Mouse (Mus musculus) forebrain, embryonic 14.5 days (tissue): ENCODE measurements around the gene Gm10309. TPM values are rescaled to one million over a fixed set of nuclear protein-coding genes. Genes with fewer than 3 reads are reported as not detected.
A peak's percentile ranks its signal among the peaks of the same experiment; 100 is the strongest.

Experiments used
- ATAC-seq: fragments of 200-750 bp; cut with Nextera tagmentation; 2 replicates; pipeline ENCODE4 v1.8.0; 2017; ENCODE audit warnings: mild to moderate bottlenecking, moderate library complexity
- DNase-seq: peaks from one replicate; pipeline ENCODE4 v3.0.0-alpha.2; 2015; ENCODE audit warnings: low spot score
- H3K27ac ChIP-seq: fragments of 300-500 bp; sonication (generic); 2 replicates; pipeline ENCODE4 v1.5.1; 2014; ENCODE audit warnings: low read depth, mild to moderate bottlenecking, control low read depth, low read length, moderate library complexity
- H3K27me3 ChIP-seq: fragments of 300-500 bp; sonication (generic); replicated peaks from 2 replicates; pipeline ENCODE4 v1.6.1; 2014; ENCODE audit warnings: low read length, control low read depth, mixed read lengths; ENCODE audit not compliant: control insufficient read depth, insufficient read depth
- H3K36me3 ChIP-seq: fragments of 300-500 bp; sonication (generic); 2 replicates; pipeline ENCODE4 v1.6.1; 2014; ENCODE audit warnings: low read length, control low read depth; ENCODE audit not compliant: control insufficient read depth, insufficient read depth
- H3K4me1 ChIP-seq: fragments of 300-500 bp; sonication (generic); 2 replicates; pipeline ENCODE4 v1.6.1; 2014; ENCODE audit warnings: antibody characterized with exemption, low read length, control low read depth; ENCODE audit not compliant: control insufficient read depth, insufficient read depth
- H3K4me2 ChIP-seq: fragments of 300-500 bp; sonication (generic); 2 replicates; pipeline ENCODE4 v1.6.1; 2014; ENCODE audit warnings: mild to moderate bottlenecking, control low read depth, low read length
- H3K4me3 ChIP-seq: fragments of 300-500 bp; sonication (generic); 2 replicates; pipeline ENCODE4 v1.5.1; 2014; ENCODE audit warnings: low read depth, low read length, control low read depth
- H3K9ac ChIP-seq: fragments of 300-500 bp; sonication (generic); 2 replicates; pipeline ENCODE4 v1.6.1; 2014; ENCODE audit warnings: mild to moderate bottlenecking, low read length, control low read depth, moderate library complexity
- H3K9me3 ChIP-seq: fragments of 300-500 bp; sonication (generic); replicated peaks from 2 replicates; pipeline ENCODE4 v1.6.1; 2016; ENCODE audit warnings: low read length, control low read depth, mixed read lengths; ENCODE audit not compliant: control insufficient read depth
- WGBS: fragments of 180-500 bp; shearing (Covaris S2); extraction: QIAGEN DNeasy Blood & Tissue Kit; methylation state at CpG from one replicate; pipeline ENCODE4 v1.1.7; 2014; 5-methylcytosine and 5-hydroxymethylcytosine counted together
- polyA plus RNA-seq: library from polyadenylated mRNA; unstranded; fragments of >200 nt; fragmentation: Nextera tagmentation; extraction: Ambion mirVana; gene quantifications from 2 replicates; pipeline ENCODE4 v1.2.1, GENCODE M21; 2014

Gene Gm10309
- polyA plus RNA-seq, 1 experiment from 2014 or later, result not detected

DNA sequence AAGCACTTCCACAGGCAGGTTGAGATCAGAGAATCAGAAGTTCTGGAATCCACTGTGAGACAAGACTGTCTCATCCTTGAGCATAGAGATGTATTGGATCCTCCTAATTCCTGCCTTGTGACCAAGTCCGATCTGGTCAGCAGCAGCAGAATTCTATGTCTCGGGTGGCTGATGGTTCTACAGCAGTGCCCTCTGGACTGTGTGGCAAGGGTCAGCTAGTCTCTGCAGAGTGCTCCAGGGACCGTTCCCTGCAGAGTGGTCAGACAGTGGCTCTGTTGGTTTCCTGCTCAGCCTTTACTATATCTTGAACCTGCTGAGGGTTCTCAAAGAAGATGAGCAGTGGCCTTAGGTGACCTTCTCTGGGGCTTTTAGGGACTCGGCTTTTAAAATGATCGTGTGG lies 17.6 kb upstream of the Gm10309 start:
- H3K4me3 ChIP-seq, result no peak overlapping the region
- H3K27ac ChIP-seq, result no peak overlapping the region
- H3K9ac ChIP-seq, result no peak overlapping the region
- no peaks in the 10 kb centered on the region for H3K27me3 ChIP-seq
- H3K4me2 ChIP-seq, result no peak overlapping the region
- ATAC-seq (no peak), DNase-seq (no peak)
- no peaks in the 10 kb centered on the region for H3K36me3 ChIP-seq
- WGBS, result 91% methylated on average over 5 of the region's 5 CpGs
- H3K9me3 ChIP-seq, result no peaks in the 10 kb centered on the region
- H3K4me1 ChIP-seq, result no peaks in the 10 kb centered on the region

DNA sequence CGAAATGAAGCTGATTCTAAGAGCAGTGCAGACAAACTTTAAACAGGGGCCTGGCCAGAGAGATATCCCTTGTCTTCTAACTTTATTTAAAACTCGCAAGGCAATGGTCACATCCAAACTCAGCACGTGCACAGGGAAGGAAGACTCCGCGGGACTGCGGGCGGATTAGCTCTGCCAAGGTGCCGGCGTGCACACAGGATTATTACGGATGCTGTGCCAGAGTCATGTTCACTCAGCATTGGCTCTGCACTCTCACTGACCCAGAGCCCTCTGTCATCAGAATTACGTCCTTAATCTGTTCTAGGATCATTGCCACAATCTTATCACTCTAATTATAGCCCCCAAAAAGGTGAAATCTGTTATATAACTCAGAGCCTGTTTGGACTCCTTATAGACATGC lies 16.2 kb upstream of the Gm10309 start:
- Histone ChIP-seq H3K9ac (no peak overlapping the region), H3K4me2 (no peak overlapping the region), H3K9me3 (no peaks in the 10 kb centered on the region), H3K4me1 (no peaks in the 10 kb centered on the region), H3K27me3 (no peaks in the 10 kb centered on the region), H3K4me3 (no peak overlapping the region), H3K27ac (no peak overlapping the region), H3K36me3 (no peaks in the 10 kb centered on the region)
- 93% methylated on average over 11 of the region's 11 CpGs for WGBS
- ATAC-seq (no peak), DNase-seq (no peak)

GRCm38 (mm10) chr17:86518604-86519003 lies 13.6 kb upstream of the Gm10309 start:
- Histone ChIP-seq H3K27me3 (no peaks in the 10 kb centered on the region), H3K4me3 (no peak overlapping the region), H3K9ac (no peak overlapping the region), H3K36me3 (no peaks in the 10 kb centered on the region), H3K27ac (no peak overlapping the region), H3K4me2 (no peak overlapping the region), H3K4me1 (no peaks in the 10 kb centered on the region), H3K9me3 (no peaks in the 10 kb centered on the region)
- 87% methylated on average over 7 of the region's 7 CpGs for WGBS
- DNase-seq (no peak), ATAC-seq (no peak)

DNA sequence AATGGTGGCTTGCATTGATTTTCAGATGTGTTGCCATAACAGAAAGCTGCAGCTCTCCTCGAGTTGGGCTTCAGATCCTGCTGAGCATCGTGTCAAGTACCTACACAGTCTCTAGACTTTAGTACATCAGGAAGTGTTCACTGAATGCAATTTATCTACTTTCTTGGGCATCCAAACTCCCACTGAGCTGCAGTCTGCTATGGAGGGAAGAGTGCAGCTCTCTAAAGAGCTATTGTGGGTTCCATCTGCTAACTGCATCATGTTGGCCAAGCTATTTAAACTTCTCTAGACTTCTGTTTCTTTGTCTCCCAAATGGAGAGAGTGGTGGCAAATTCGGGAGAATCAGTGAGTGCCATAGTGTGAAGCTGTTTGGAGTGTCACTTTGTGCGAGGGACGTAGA lies 11.6 kb upstream of the Gm10309 start:
- no peak for ATAC-seq

GRCm38 (mm10) chr17:86514974-86515620 lies 10.1 kb upstream of the Gm10309 start:
- Histone ChIP-seq H3K27me3 (no peaks in the 10 kb centered on the region), H3K27ac (no peak overlapping the region), H3K9ac (no peak overlapping the region), H3K4me1 (no peaks in the 10 kb centered on the region), H3K9me3 (no peaks in the 10 kb centered on the region), H3K36me3 (no peaks in the 10 kb centered on the region), H3K4me3 (no peak overlapping the region), H3K4me2 (no peak overlapping the region)
- WGBS, result 86% methylated on average over 13 of the region's 13 CpGs
- DNase-seq (no peak), ATAC-seq (no peak)

More for the DNA sequence above, 11.6 kb upstream of the Gm10309 start:
- H3K36me3 ChIP-seq, result no peaks in the 10 kb centered on the region
- no peak overlapping the region for H3K4me2 ChIP-seq
- H3K27ac ChIP-seq, result no peak overlapping the region
- no peak for DNase-seq
- no peaks in the 10 kb centered on the region for H3K4me1 ChIP-seq
- no peak overlapping the region for H3K9ac ChIP-seq
- H3K9me3 ChIP-seq, result no peaks in the 10 kb centered on the region
- no peak overlapping the region for H3K4me3 ChIP-seq
- WGBS, result 81% methylated on average over 5 of the region's 5 CpGs
- no peaks in the 10 kb centered on the region for H3K27me3 ChIP-seq

DNA sequence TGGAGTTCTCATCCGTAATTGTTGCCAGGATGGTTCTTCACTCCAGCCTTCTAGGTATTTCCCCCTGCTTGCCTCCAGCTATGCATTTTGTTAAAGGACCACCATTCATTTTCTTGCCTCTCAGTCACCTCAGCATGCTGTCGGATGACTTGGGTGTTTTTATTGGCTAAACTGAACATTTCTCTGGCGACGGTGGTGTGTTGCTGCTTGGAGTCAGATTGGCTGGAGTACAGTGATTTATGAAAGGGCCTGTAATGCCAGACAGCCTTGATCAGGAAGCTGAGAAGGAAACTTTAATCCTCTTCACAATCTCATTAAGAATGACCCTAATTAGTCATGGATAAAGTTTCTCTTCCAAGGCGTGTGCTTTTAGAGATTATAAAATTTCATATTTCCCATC lies 4.8 kb upstream of the Gm10309 start:
- DNase-seq, result no peak
- WGBS, result 83% methylated on average over 5 of the region's 5 CpGs
- H3K9me3 ChIP-seq, result no peaks in the 10 kb centered on the region

GRCm38 (mm10) chr17:86508212-86508490 lies 3.1 kb upstream of the Gm10309 start:
- Histone ChIP-seq H3K9ac (no peak overlapping the region), H3K36me3 (no peaks in the 10 kb centered on the region), H3K9me3 (no peaks in the 10 kb centered on the region), H3K27me3 (no peaks in the 10 kb centered on the region), H3K4me3 (no peak overlapping the region), H3K27ac (no peak overlapping the region), H3K4me1 (no peaks in the 10 kb centered on the region), H3K4me2 (no peak overlapping the region)
- DNase-seq (no peak), ATAC-seq (no peak)
- WGBS, result 90% methylated on average over 3 of the region's 3 CpGs

More for the DNA sequence above, 4.8 kb upstream of the Gm10309 start:
- Histone ChIP-seq H3K4me1 (no peaks in the 10 kb centered on the region), H3K27me3 (no peaks in the 10 kb centered on the region), H3K36me3 (no peaks in the 10 kb centered on the region), H3K4me3 (no peak overlapping the region), H3K4me2 (no peak overlapping the region), H3K27ac (no peak overlapping the region), H3K9ac (no peak overlapping the region)
- no peak for ATAC-seq

GRCm38 (mm10) chr17:86507342-86508211 lies 2.5 kb upstream of the Gm10309 start:
- no peak overlapping the region for H3K27ac ChIP-seq
- no peaks in the 10 kb centered on the region for H3K4me1 ChIP-seq
- no peak overlapping the region for H3K4me2 ChIP-seq
- ATAC-seq (no peak), DNase-seq (no peak)
- H3K9ac ChIP-seq, result no peak overlapping the region
- H3K27me3 ChIP-seq, result no peaks in the 10 kb centered on the region
- H3K36me3 ChIP-seq, result no peaks in the 10 kb centered on the region
- no peak overlapping the region for H3K4me3 ChIP-seq
- WGBS, result 80% methylated on average over 19 of the region's 19 CpGs
- H3K9me3 ChIP-seq, result no peaks in the 10 kb centered on the region

GRCm38 (mm10) chr17:86506881-86507280 lies 1.8 kb upstream of the Gm10309 start:
- WGBS, result 84% methylated on average over 5 of the region's 5 CpGs
- H3K9ac ChIP-seq, result no peak overlapping the region

More at GRCm38 (mm10) chr17:86506881-86507280, 1.8 kb upstream of the Gm10309 start:
- DNase-seq (no peak), ATAC-seq (no peak)
- H3K27me3 ChIP-seq, result no peaks in the 10 kb centered on the region
- H3K36me3 ChIP-seq, result no peaks in the 10 kb centered on the region
- H3K4me2 ChIP-seq, result no peak overlapping the region
- H3K4me1 ChIP-seq, result no peaks in the 10 kb centered on the region
- no peak overlapping the region for H3K4me3 ChIP-seq
- H3K27ac ChIP-seq, result peak overlapping the region; percentile 44; the same call in 1 of the 2 replicates
- no peaks in the 10 kb centered on the region for H3K9me3 ChIP-seq
